Mouse (Mus musculus): ENCODE results near the gene Klrk1. TPM values are rescaled to one million over a fixed set of nuclear protein-coding genes. Genes with fewer than 3 reads are reported as not detected.
"Not testable (repeated sequence)": the region's sequence is repeated elsewhere in the genome, so short reads cannot be mapped to it uniquely, and the experiment has no call there.

Gene Klrk1
- total RNA-seq (2021), result not detected
- long read RNA-seq, experiment 1, result 0 reads
- long read RNA-seq, experiment 2, result 0 reads

- intact Hi-C loops (cut with DNase I), result no loop called here
- DNase-seq, result no peak
Observed at GRCm38 (mm10) chr6:129623735-129624134, at the start of gene Klrk1. Gene Klrk1, minus strand, starts transcription at chr6:129623864.

- DNase-seq; intact Hi-C loops (cut with DNase I): not testable (repeated sequence)
Observed at GRCm38 (mm10) chr6:129661301-129661700, 37.6 kb upstream of the Klrk1 start.

DNA sequence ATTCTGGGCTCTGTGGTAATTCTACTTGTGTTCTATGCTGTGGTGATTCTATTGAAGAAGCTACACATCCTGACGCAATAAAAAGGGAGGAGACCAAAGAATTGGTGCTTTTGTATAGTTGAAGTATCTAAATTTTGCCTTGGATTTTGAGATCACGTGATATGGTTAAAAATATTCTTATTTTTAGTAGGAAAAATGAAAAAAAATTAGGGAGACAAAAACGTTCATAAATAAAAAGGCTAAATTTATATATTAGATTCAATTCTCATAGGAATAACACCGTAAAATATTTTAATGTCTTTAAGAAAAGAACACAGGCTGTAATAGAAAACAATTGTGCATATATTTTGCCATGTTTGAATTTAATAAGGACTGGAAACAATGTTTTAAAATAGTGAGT is 36.9 kb upstream of the Klrk1 start, which contains the start of gene Klrc2:
Gene Klrc2 (minus strand): TSS at position 101 of the 400 bp plus-strand sequence.
- intact Hi-C loops (cut with DNase I); DNase-seq: not testable (repeated sequence)

- intact Hi-C loops (cut with DNase I); DNase-seq: not testable (repeated sequence)
Observed at GRCm38 (mm10) chr6:129644054-129644453, 20.4 kb upstream of the Klrk1 start.

DNA sequence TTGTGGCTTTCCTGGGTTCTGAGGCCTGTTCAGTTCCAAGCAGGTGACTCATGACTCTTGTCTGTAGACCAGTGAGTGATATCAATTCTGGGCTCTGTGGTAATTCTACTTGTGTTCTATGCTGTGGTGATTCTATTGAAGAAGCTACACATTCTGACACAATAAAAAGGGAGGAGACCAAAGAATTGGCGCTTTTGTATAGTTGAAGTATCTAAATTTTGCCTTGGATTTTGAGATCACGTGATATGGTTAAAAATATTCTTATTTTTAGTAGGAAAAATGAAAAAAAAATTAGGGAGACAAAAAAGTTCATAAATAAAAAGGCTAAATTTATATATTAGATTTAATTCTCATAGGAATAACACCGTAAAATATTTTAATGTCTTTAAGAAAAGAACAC is 19.6 kb upstream of the Klrk1 start, which contains the start of gene Klrc3:
Gene Klrc3 (minus strand): TSS at position 101 of the 400 bp plus-strand sequence.
- intact Hi-C loops (cut with DNase I), result not testable (repeated sequence)

DNA sequence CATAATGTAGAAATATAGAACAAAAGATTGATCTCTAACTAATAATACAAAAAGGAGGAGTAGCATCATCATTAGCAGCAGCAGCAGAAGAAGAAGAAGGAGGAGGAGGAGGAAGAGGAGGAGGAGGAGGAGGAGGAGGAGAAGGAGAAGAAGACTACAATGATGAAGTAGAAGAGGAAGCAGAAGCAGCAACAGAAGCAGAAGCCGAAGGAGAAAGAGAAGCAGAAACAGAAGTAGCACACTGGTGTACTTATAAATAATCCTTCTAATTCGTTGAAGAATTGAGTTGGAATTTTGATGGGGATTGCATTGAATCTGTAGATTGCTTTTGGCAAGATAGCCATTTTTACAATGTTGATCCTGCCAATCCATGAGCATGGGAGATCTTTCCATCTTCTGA is 7.4 kb upstream of the Klrk1 start:
- intact Hi-C loops (cut with DNase I); DNase-seq: not testable (repeated sequence)

More for the DNA sequence above, 19.6 kb upstream of the Klrk1 start, which contains the start of gene Klrc3:
- DNase-seq, result not testable (repeated sequence)

DNA sequence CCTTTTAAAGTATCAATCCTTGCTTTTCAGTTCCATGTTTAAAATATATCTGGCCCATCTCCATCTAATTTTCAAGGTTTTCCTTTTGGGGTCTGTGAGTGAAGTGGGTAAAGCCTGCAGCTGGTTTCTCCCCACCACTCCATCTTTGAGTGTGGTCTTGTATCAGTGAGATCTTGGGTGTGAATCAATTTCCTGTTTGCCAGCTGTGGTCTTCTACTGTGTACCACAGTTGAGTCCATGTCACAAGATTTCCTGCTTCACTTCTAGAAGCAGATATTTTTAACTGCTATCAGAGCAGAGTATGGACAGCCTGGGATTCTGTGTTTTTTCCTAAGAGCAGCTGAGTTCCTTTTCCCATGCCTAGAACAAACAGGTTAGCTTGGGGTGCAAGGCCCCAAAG is 15.3 kb downstream of the Klrk1 start:
- no peak for DNase-seq
- intact Hi-C loops (cut with DNase I), result no loop called here

- intact Hi-C loops (cut with DNase I), result no loop called here
- no peak for DNase-seq
Observed at GRCm38 (mm10) chr6:129591508-129591907, 32.2 kb downstream of the Klrk1 start, which contains the start of gene Klrd1. Gene Klrd1, plus strand, starts transcription at chr6:129591782.

DNA sequence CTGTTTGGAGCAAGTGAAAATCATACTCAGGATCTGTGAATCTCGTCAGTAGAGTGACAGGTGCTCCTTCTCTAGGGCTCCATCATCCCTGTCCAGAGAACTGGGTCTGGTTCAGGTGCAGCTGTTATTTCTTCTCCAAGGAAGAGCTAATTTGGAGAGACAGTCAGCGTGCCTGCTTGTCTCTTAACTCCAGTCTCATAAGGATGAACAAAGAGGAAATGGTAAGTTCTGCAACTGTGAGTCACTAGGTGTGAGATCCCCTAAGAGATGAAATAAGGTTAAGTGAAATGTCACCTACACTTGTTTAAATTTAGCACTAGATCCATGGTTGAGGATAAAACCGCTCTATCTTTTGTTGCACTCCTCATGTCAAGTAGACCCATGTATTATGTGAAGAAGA is 40.6 kb downstream of the Klrk1 start:
- no peak for DNase-seq
- intact Hi-C loops (cut with DNase I), result no loop called here

GRCm38 (mm10) chr6:129581896-129582295 is 41.8 kb downstream of the Klrk1 start:
- no peak for DNase-seq
- intact Hi-C loops (cut with DNase I), result no loop called here

DNA sequence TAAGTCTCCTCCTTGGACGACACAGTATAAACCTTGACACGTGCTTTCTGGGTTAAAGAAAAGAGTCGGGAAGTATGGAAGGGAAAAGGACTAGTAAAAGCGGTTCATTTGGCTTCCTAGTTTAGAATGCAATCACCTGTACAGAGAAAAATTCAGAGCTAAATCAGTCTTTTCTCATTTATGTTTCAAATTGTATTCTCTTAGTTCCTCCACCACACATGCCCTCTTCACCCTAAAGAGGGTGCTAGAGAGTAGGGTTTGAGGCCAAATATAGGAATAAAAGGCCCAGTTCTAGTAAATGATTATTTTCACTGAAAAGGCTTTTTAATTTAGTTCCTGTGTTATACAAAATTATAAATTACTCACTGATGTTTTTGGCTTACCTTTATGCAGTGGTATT is 42.4 kb downstream of the Klrk1 start:
- intact Hi-C loops (cut with DNase I), result no loop called here
- DNase-seq, result no peak

GRCm38 (mm10) chr6:129577605-129578004 is 46.1 kb downstream of the Klrk1 start, which contains the start of gene Klre1:
Gene Klre1, plus strand, starts transcription at chr6:129577905.
- intact Hi-C loops (cut with DNase I), result loop anchor here (10.0 kb wide), 1 partner anchor 1717 kb away; the partner anchor contains the start of gene Magohb
- no peak for DNase-seq

DNA sequence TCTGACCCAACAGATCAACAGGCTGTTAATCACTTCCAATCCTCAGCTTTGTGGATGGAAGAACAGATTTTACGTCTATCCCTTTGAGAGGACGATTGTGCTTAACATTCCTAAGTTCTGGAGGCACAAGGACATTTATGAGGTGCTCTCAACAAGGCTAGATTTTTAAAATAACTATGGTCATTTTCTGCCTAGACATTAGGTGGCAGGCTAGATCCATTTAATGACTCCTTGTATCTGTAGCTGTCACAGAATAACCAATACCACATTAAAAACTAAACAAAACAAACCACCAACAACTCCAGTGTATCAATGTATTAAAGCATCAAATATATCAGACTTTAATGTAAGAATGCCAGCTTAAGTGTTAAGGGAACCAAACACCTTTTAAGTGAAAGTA is 48.3 kb downstream of the Klrk1 start:
- no peak for DNase-seq
- intact Hi-C loops (cut with DNase I), result loop anchor here (10.0 kb wide), 1 partner anchor 1719 kb away; the partner anchor contains the start of gene Magohb

GRCm38 (mm10) chr6:129565257-129565656 is 58.4 kb downstream of the Klrk1 start:
- intact Hi-C loops (cut with DNase I), result no loop called here

More at GRCm38 (mm10) chr6:129565257-129565656, 58.4 kb downstream of the Klrk1 start:
- DNase-seq, result no peak

Other genes starting within 250 kb of the Klrk1 start
- gene Clec12b, start 238.0 kb downstream of the Klrk1 start, total RNA-seq (2021), result under 1 TPM; 0.17 to 0.22 TPM
- under 1 TPM; 0.33 to 1.00 TPM for gene Clec1b, start 226.6 kb downstream of the Klrk1 start, total RNA-seq (2021)
- under 1 TPM in 1 of 2 experiments, not detected in 1; 0.20 TPM for gene Clec9a, start 215.0 kb downstream of the Klrk1 start, total RNA-seq (2021)
- gene Clec1a, start 171.9 kb downstream of the Klrk1 start, total RNA-seq (2021), result 10 to 100 TPM; 15.3 to 15.9 TPM
- under 1 TPM in 1 of 2 experiments, not detected in 1; 0.12 TPM for gene Olr1, start 116.7 kb downstream of the Klrk1 start, total RNA-seq (2021)
- gene Tmem52b, start 111.3 kb downstream of the Klrk1 start, total RNA-seq (2021), result not detected
- gene Gabarapl1, start 90.7 kb downstream of the Klrk1 start, total RNA-seq (2021), result 10 to 100 TPM; 79.8 to 85.9 TPM
- not detected for gene Klre1, start 46.0 kb downstream of the Klrk1 start, total RNA-seq (2021)
- not detected for gene Klrd1, start 32.1 kb downstream of the Klrk1 start, total RNA-seq (2021)
- not detected for gene Klrc3, start 19.5 kb upstream of the Klrk1 start, total RNA-seq (2021)
- gene Klrc2, start 36.8 kb upstream of the Klrk1 start, total RNA-seq (2021), result not detected
- not detected for gene Klrc1, start 55.1 kb upstream of the Klrk1 start, total RNA-seq (2021)
- gene Klri1, start 93.3 kb upstream of the Klrk1 start, total RNA-seq (2021), result not detected
- not detected for gene Klri2, start 116.6 kb upstream of the Klrk1 start, total RNA-seq (2021)
- gene Gm156, start 160.4 kb upstream of the Klrk1 start, total RNA-seq (2021), result not detected
- gene Gm17631, start 238.8 kb upstream of the Klrk1 start, total RNA-seq (2021), result not detected